Mouse (Mus musculus) hindbrain, postnatal 0 days (tissue): ENCODE measurements at regions not wholly inside any gene's neighbourhood (a gene's known extent, or its start where the extent isn't known, plus 50 kb on each side); places are given as distances from the start of the nearest gene placed in this dataset.

Experiments used
- ATAC-seq: fragments of 200-750 bp; cut with Nextera tagmentation; 2 replicates; pipeline ENCODE4 v1.8.0; 2017; ENCODE audit warnings: mild to moderate bottlenecking, moderate TSS enrichment, moderate library complexity
- DNase-seq: peaks from one replicate; pipeline ENCODE4 v3.0.0-alpha.2; 2015; ENCODE audit warnings: low spot score
- H3K27ac ChIP-seq: fragments of 300-500 bp; sonication (generic); 2 replicates; pipeline ENCODE4 v1.5.1; 2014; ENCODE audit warnings: mild to moderate bottlenecking
- H3K27me3 ChIP-seq: fragments of 300-500 bp; sonication (generic); 2 replicates; pipeline ENCODE4 v1.6.1; 2014; ENCODE audit warnings: low read length, mixed read lengths; ENCODE audit not compliant: insufficient read depth
- H3K36me3 ChIP-seq: fragments of 300-500 bp; sonication (generic); 2 replicates; pipeline ENCODE4 v1.6.1; 2014; ENCODE audit warnings: low read length, mixed read lengths; ENCODE audit not compliant: insufficient read depth
- H3K4me1 ChIP-seq: fragments of 300-500 bp; sonication (generic); 2 replicates; pipeline ENCODE4 v1.6.1; 2014; ENCODE audit warnings: antibody characterized with exemption, low read length, mixed read lengths; ENCODE audit not compliant: insufficient read depth
- H3K4me2 ChIP-seq: fragments of 300-500 bp; sonication (generic); 2 replicates; pipeline ENCODE4 v1.6.1; 2014; ENCODE audit warnings: low read depth, mild to moderate bottlenecking, low read length, moderate library complexity, mixed read lengths
- H3K4me3 ChIP-seq: fragments of 300-500 bp; sonication (generic); 2 replicates; pipeline ENCODE4 v1.5.1; 2014; ENCODE audit warnings: low read length
- H3K9ac ChIP-seq: fragments of 300-500 bp; sonication (generic); replicated peaks from 2 replicates; pipeline ENCODE4 v1.6.1; 2014; ENCODE audit warnings: mild to moderate bottlenecking, low read length, moderate library complexity, mixed read lengths
- H3K9me3 ChIP-seq: fragments of 300-500 bp; sonication (generic); 2 replicates; pipeline ENCODE4 v1.6.1; 2016; ENCODE audit warnings: low read length, mixed read lengths
- CTCF ChIP-seq: IDR thresholded peaks from 2 replicates; pipeline ENCODE4 v1.5.1; 2016; ENCODE audit warnings: antibody characterized with exemption, control low read depth, low read depth
- WGBS: fragments of 180-500 bp; shearing (Covaris S2); extraction: QIAGEN DNeasy Blood & Tissue Kit; methylation state at CpG from one replicate; pipeline ENCODE4 v1.1.7; 2014; 5-methylcytosine and 5-hydroxymethylcytosine counted together

DNA sequence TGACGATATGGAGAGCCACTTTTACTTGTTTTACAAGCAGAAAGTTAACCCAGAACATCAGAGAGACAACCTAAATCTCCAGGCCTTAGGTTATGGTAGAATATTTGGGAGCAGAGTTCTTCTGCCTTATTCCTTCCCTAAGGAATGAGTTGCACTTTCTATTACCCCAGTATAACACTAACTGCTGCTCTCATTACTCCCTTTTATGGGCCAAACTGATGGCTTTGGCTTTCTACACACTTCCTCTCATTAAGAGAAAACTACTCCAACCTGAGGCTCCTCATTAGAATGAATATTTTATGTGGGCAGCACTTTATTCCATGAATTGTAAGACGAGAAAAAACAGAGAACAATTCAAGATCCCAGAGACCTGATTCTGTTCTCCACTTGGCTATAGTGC lies 289.0 kb upstream of the Tnc start:
- H3K4me1 ChIP-seq, result no peaks in the 10 kb centered on the region
- no peak overlapping the region for H3K27ac ChIP-seq
- H3K36me3 ChIP-seq, result no peaks in the 10 kb centered on the region
- TF ChIP-seq CTCF, result no peak
- 62% methylated on average over 2 of the region's 2 CpGs for WGBS
- H3K27me3 ChIP-seq, result no peaks in the 10 kb centered on the region
- H3K9ac ChIP-seq, result no peak overlapping the region
- ATAC-seq (no peak), DNase-seq (no peak)
- no peak overlapping the region for H3K4me3 ChIP-seq
- no peak overlapping the region for H3K4me2 ChIP-seq
- no peaks in the 10 kb centered on the region for H3K9me3 ChIP-seq

GRCm38 (mm10) chr4:64330213-64330612 lies 283.4 kb upstream of the Tnc start:
- WGBS, result 32% methylated on average over 3 of the region's 3 CpGs
- DNase-seq, result no peak
- no peak for TF ChIP-seq CTCF
- H3K27me3 ChIP-seq, result no peaks in the 10 kb centered on the region
- peak; percentile 62; the same call in 1 of the 2 replicates for ATAC-seq
- no peaks in the 10 kb centered on the region for H3K9me3 ChIP-seq
- no peak overlapping the region for H3K9ac ChIP-seq
- no peak overlapping the region for H3K27ac ChIP-seq
- no peaks in the 10 kb centered on the region for H3K4me1 ChIP-seq
- H3K36me3 ChIP-seq, result no peaks in the 10 kb centered on the region
- no peak overlapping the region for H3K4me2 ChIP-seq
- no peak overlapping the region for H3K4me3 ChIP-seq

GRCm38 (mm10) chr4:64324391-64324790 lies 277.6 kb upstream of the Tnc start:
- Histone ChIP-seq H3K4me2 (no peak overlapping the region), H3K9me3 (no peaks in the 10 kb centered on the region), H3K27me3 (no peaks in the 10 kb centered on the region), H3K27ac (no peak overlapping the region), H3K4me1 (no peaks in the 10 kb centered on the region), H3K4me3 (no peak overlapping the region), H3K36me3 (no peaks in the 10 kb centered on the region), H3K9ac (no peak overlapping the region)
- ATAC-seq (no peak), DNase-seq (no peak)
- WGBS, result 86% methylated on average over 3 of the region's 3 CpGs
- no peak for TF ChIP-seq CTCF

GRCm38 (mm10) chr4:64316553-64317347 lies 269.9 kb upstream of the Tnc start:
- DNase-seq, result no peak
- Histone ChIP-seq H3K4me2 (no peak overlapping the region), H3K27ac (no peak overlapping the region), H3K27me3 (no peaks in the 10 kb centered on the region), H3K36me3 (no peaks in the 10 kb centered on the region), H3K4me3 (no peak overlapping the region), H3K9me3 (no peaks in the 10 kb centered on the region), H3K4me1 (no peaks in the 10 kb centered on the region), H3K9ac (no peak overlapping the region)
- ATAC-seq, result no peak
- 37% methylated on average over 3 of the region's 3 CpGs for WGBS
- TF ChIP-seq CTCF, result no peak

- 66% methylated on average over 2 of the region's 2 CpGs for WGBS
- Histone ChIP-seq H3K4me3 (no peak overlapping the region), H3K4me1 (no peaks in the 10 kb centered on the region), H3K27me3 (no peaks in the 10 kb centered on the region), H3K9ac (no peak overlapping the region), H3K36me3 (no peaks in the 10 kb centered on the region), H3K27ac (no peak overlapping the region), H3K4me2 (no peak overlapping the region), H3K9me3 (peaks cover 4% of the 10 kb centered on the region; the same call in 1 of the 2 replicates)
- TF ChIP-seq CTCF, result no peak
- DNase-seq (no peak), ATAC-seq (no peak)
Measured at GRCm38 (mm10) chr4:64296941-64297340, 250.1 kb upstream of the Tnc start.

DNA sequence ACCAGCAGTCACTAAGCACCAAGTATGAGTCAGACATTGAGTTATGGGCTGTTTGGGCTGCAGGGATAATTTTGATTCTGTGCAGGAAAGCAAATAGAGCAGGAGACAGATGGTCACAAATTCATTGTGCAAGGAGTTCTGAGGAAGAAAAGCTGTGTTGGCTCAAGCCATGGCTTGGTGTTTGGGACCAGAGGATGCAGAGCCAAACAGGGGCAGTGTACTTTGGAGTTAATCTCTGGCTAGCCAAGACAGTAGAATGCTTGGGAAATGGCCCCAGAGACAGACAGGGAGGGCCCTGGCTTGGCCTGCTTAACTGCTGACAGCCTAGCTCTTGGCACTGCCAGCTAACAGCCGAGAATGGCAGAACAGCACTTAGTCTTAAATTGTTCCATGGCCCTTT lies 235.7 kb upstream of the Tnc start:
- no peaks in the 10 kb centered on the region for H3K27me3 ChIP-seq
- peak; percentile 77 for DNase-seq
- H3K4me2 ChIP-seq, result no peak overlapping the region
- no peak overlapping the region for H3K9ac ChIP-seq
- WGBS, result 37% methylated on average over 1 of the region's 1 CpGs
- H3K9me3 ChIP-seq, result no peaks in the 10 kb centered on the region
- H3K4me1 ChIP-seq, result no peaks in the 10 kb centered on the region
- ATAC-seq, result peak; percentile 90
- H3K27ac ChIP-seq, result no peak overlapping the region
- TF ChIP-seq CTCF, result no peak
- no peak overlapping the region for H3K4me3 ChIP-seq
- H3K36me3 ChIP-seq, result no peaks in the 10 kb centered on the region

DNA sequence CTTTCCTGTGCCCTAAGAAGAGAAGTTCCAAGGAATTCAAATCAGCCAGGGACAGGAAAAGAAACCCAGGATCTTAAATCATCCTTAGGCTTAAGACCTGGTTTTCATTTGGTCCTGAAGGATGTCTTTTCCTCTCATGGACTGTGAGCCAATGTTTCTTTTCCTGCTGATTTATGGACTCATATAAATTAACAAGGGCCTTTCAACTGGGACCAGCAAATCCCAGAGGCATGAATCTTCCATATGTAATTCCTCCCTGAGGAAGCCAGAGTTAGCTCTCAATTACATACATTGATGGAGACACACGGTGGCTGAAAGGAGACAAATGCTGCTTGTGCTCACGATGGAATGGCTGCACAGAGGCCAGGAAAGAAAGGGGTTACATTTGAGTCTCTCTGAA lies 230.2 kb upstream of the Tnc start:
- no peak overlapping the region for H3K4me3 ChIP-seq
- H3K27ac ChIP-seq, result no peak overlapping the region
- TF ChIP-seq CTCF, result no peak
- no peak overlapping the region for H3K4me2 ChIP-seq
- 35% methylated on average over 2 of the region's 2 CpGs for WGBS
- H3K36me3 ChIP-seq, result no peaks in the 10 kb centered on the region
- DNase-seq (no peak), ATAC-seq (no peak)
- H3K4me1 ChIP-seq, result no peaks in the 10 kb centered on the region
- H3K9me3 ChIP-seq, result no peaks in the 10 kb centered on the region
- H3K27me3 ChIP-seq, result no peaks in the 10 kb centered on the region
- H3K9ac ChIP-seq, result no peak overlapping the region
